Mouse (Mus musculus): ENCODE measurements around the gene Gnat3.

The Gnat3 gene

DNA sequence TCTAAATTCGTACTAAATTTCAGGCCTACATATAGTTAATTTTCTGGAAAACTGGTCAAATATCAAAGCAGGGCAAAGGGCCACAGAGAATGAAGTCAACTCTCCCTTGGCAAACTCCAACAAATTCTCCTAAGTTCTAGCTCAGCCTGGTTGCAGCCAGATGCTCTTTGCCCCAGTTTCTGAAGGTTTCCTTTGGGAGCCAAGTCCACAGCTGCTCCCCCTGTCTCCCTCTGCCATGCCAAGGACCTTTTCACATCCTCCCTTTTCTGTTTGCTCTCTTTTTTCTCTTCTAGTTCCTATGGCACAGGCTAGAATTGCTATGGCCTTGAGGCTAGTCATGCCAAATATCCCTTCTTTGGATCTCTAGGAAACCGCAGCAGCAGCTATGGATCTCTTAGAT, 43.8 kb downstream of the Gnat3 start:
- no peak for DNase-seq (ENCODE audit: low spot score in 2 of 2)

DNA sequence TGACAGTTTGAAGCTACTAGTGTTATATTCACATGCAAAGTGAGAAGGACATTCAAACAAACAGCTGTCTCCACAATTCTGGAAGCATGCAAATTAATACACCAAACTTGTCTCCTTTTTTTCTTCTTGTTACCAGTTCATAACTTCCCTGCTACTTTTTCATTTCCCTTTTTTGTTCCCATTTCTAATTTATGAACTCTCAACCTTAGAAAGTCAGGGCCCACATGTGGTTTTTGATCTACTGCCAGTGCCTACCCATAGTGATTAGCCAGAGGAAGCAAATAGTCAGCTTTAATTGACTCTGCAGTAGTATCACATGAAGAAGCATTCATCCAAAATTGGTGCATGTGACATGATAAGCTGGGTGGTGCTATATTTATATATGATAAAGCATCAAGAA, 44.7 kb downstream of the Gnat3 start:
- no peak for DNase-seq (ENCODE audit: low spot score in 2 of 2)

- DNase-seq (ENCODE audit: low spot score in 2 of 2): no peak
Measured at GRCm38 (mm10) chr5:18010301-18010700, 48.0 kb downstream of the Gnat3 start.

GRCm38 (mm10) chr5:18013196-18013595, 50.8 kb downstream of the Gnat3 start:
- no peak for DNase-seq (ENCODE audit: low spot score in 2 of 2)

DNA sequence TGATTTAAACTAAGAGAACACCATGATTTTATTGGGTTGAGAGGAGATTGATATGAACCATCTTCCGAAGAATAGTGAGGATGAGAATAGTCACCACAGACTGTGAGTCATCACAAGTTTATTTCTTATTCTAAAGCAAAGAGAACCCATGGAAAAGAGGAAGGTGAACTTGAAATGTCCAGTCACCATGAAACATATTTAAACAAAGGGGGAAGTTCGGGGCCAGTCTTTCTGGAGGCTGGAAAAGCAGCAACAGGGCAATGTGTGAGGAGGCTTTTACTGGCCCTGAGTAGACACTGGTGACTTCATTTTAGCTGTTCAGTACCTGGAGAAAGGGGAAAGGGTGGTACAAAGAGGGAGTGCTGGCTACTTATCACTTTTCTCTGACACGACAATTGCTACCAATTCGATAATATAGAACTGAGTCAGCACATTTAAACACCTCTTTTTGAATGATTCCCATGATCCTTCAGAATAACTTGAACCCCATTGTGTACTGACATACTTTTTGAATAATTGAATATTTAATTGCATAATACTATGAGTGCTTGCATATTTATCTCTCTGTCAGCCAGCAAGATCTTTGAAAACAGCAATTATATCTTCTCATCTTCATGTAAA, 52.0 kb downstream of the Gnat3 start:
- no peak for DNase-seq (ENCODE audit: low spot score in 2 of 2)

GRCm38 (mm10) chr5:18023347-18023746, 61.0 kb downstream of the Gnat3 start:
- DNase-seq (ENCODE audit: low spot score in 2 of 2): no peak

DNA sequence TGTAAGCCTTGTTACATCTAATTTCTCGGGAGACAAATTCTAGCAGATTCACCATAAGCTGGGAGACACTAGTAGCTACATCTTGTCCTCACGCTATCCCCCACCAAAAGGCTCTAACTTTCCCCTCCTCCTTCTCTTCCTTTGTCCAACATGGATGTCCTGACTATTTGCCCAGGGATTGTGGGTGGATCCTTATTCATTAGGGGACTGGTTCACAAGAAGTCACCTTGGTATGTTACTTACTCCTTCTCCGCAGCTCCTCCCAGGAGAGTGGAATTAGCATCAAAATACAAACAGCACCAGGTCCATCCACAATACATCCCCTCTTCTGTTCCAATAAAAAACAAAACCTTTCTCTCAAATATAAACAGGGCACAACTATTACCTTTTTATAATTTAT, 65.2 kb downstream of the Gnat3 start:
- DNase-seq (ENCODE audit: low spot score in 2 of 2): no peak

DNA sequence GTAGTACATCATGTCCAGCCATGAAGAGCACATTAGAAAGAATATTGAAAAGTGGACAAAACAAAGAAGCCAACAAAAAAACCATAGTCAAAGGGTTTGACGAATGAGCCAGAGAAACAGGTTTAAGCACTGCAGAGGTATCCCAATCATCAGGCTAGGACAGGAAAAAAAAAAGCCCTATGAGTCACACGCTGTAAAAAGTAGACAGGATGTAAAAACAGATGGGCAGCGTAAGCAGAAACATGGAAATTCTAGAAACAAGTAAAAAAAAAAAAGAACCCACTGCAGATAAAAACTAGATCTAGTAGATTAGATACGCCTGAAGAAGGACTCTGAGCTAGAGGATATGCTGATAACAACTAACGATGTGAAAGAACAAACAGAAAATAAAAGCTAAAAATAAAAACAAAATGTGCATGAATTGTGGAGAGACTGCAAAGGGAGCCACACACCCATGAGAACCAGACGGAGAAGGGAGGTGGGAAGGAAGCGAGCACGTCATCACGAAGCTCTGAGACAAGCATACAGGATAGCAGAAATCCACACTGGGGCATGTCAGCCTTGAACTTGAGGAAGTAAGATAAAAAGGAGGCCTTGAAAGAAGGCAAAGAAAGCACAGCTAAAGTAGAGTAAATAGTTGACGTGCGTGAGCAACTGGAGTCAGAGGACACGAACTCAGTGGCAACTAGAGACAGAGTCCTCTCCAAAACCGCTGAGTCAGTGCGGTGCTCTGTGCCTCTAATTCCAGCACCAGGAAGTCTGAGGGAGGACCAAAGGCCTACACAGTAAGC, 73.7 kb downstream of the Gnat3 start:
- no peak for DNase-seq (ENCODE audit: low spot score in 2 of 2)

DNA sequence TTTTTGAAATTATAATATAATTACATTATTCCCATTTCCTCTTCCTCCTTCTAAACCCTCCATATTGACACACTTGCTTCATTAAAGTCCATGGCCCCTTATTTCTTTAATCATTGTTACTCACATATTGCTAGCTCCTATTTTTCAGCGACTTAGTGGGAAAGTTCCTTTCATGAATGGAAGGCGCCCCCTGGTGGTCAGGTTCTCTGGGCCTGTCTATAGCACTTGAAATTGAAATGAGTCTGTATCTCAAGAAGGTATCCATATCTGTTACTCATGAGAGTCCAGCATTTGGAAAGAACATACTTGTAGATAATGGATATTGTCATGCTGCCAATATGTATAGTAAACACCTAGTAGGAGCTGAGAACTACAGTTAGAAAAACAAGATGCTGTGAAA, 80.7 kb downstream of the Gnat3 start:
- DNase-seq (ENCODE audit: low spot score in 2 of 2): peak in 1 of 2 experiments; percentile 41

DNA sequence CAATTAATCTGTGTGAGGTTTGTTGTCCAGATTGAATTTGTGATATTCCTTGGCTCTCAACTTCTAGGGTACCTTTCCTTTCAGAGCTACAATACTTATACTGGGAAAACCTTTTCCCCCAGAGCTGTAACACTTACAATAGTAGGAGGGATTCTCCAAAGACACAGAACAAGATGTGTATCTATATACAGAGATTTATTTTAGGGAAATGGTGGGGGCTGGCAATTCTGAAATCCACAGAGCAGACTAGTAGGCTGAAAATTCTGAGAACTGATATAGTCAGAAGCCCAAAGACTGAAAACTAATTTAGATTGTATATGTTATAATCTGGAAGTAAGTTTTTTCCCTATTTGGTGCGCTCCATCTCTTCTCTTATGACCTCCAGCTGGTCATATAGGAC, 86.5 kb downstream of the Gnat3 start:
- DNase-seq (ENCODE audit: low spot score in 2 of 2): no peak

GRCm38 (mm10) chr5:18055323-18055722, 93.0 kb downstream of the Gnat3 start:
- DNase-seq (ENCODE audit: low spot score in 2 of 2): no peak
